Comparison of ENCODE assay signal across 8 mouse cellular contexts in the genomic region with DNA sequence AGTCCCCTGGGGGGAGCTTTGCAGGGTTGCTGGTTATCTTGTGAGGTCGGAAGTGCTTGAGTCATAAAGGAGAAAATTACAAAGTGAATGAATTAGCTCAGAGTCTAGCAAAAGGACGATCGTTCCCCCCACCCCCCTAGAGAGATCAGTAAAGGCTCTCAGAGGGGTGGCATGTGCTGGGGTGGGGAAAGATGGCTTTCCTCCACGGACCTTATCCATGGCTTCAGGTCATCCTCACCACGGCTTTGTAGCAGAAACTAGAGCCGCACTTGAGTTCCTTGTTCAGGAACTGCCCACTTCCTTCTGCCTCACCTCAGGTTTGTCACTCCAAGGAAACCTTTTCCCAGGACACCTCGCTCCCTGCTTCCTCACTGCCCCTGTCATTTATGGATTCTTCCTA. TPM values are rescaled to one million over a fixed set of nuclear protein-coding genes. Genes with fewer than 3 reads are reported as not detected.
DNase-seq lines count a peak whose midpoint lies in the region; ATAC-seq and TF ChIP-seq lines count a peak whose summit lies in the region.

A gene (minus strand): TSS at position 101 of the 400 bp plus-strand sequence.

- intact Hi-C loops in gastrocnemius, postnatal 36 days (cut with DNase I): loop anchor here (5.0 kb wide), 1 partner anchor 36 kb away; a partner anchor contains a TSS

- H3K27ac ChIP-seq in kidney, embryonic 16.5 days (ENCODE audit: low read length): no peak within 1 kb of the TSS
- H3K27ac ChIP-seq in intestine, postnatal 0 days (ENCODE audit: low read depth, low read length): no peak within 1 kb of the TSS
- no peak within 1 kb of the TSS for H3K27ac ChIP-seq in midbrain, embryonic 11.5 days (ENCODE audit: low read depth, low read length)

- no peak for DNase-seq in kidney, adult 9 months
- no peak for DNase-seq in adrenal gland, postnatal 36 days
- no peak for DNase-seq in gastrocnemius, postnatal 36 days
- DNase-seq in midbrain, embryonic 11.5 days (ENCODE audit: low spot score, missing footprints): no peak
- no peak for DNase-seq in cerebellum, adult 9-11 months
- DNase-seq in spleen, postnatal 36 days (ENCODE audit: low spot score in 2 of 2): no peak

- no peak within 1 kb of the TSS for H3K4me2 ChIP-seq in kidney, embryonic 16.5 days (replicated peaks; ENCODE audit: low read depth, low read length)
- H3K4me2 ChIP-seq in intestine, postnatal 0 days (replicated peaks; ENCODE audit: low read depth): no peak within 1 kb of the TSS
- H3K4me2 ChIP-seq in midbrain, embryonic 11.5 days: no peak within 1 kb of the TSS

- no peaks in the 10 kb centered on the region for H3K27me3 ChIP-seq in kidney, embryonic 16.5 days (ENCODE audit: insufficient read depth, low read length)
- no peaks in the 10 kb centered on the region for H3K27me3 ChIP-seq in intestine, postnatal 0 days (replicated peaks; ENCODE audit: control insufficient read depth, insufficient read depth, low read length)
- H3K27me3 ChIP-seq in midbrain, embryonic 11.5 days (ENCODE audit: control insufficient read depth, insufficient read depth, low read length): no peaks in the 10 kb centered on the region

- no peak for ATAC-seq in kidney, embryonic 16.5 days (ENCODE audit: low FRiP score, low TSS enrichment)
- ATAC-seq in intestine, postnatal 0 days: no peak
- ATAC-seq in midbrain, embryonic 11.5 days (ENCODE audit: low FRiP score): no peak

- no peaks in the 10 kb centered on the region for H3K36me3 ChIP-seq in kidney, embryonic 16.5 days (ENCODE audit: insufficient read depth, low read length)
- H3K36me3 ChIP-seq in intestine, postnatal 0 days (ENCODE audit: control insufficient read depth, insufficient read depth): no peaks in the 10 kb centered on the region
- no peaks in the 10 kb centered on the region for H3K36me3 ChIP-seq in midbrain, embryonic 11.5 days (ENCODE audit: control insufficient read depth, insufficient read depth, low read length)

- H3K9ac ChIP-seq in kidney, embryonic 16.5 days (replicated peaks; ENCODE audit: low read length): no peak within 1 kb of the TSS
- H3K9ac ChIP-seq in intestine, postnatal 0 days (ENCODE audit: low read depth, low read length): no peak within 1 kb of the TSS
- H3K9ac ChIP-seq in midbrain, embryonic 11.5 days (ENCODE audit: low read length): no peak within 1 kb of the TSS

- H3K4me3 ChIP-seq in kidney, embryonic 16.5 days (ENCODE audit: low read length): no peak within 1 kb of the TSS
- no peak within 1 kb of the TSS for H3K4me3 ChIP-seq in intestine, postnatal 0 days (ENCODE audit: low read depth, low read length)
- H3K4me3 ChIP-seq in midbrain, embryonic 11.5 days (ENCODE audit: low read depth, low read length): no peak within 1 kb of the TSS

- no peak for TF ChIP-seq CTCF in intestine, postnatal 0 days (IDR thresholded peaks at IDR 0.05; ENCODE audit: low read depth)

- H3K9me3 ChIP-seq in kidney, embryonic 16.5 days (ENCODE audit: low read length): no peaks in the 10 kb centered on the region
- H3K9me3 ChIP-seq in intestine, postnatal 0 days (ENCODE audit: control insufficient read depth): no peaks in the 10 kb centered on the region
- H3K9me3 ChIP-seq in midbrain, embryonic 11.5 days (ENCODE audit: control insufficient read depth, low read length): no peaks in the 10 kb centered on the region

- 40% methylated on average over 7 of the region's 7 CpGs for WGBS in kidney, embryonic 16.5 days
- WGBS in intestine, postnatal 0 days: 42% methylated on average over 7 of the region's 7 CpGs
- WGBS in midbrain, embryonic 11.5 days: 62% methylated on average over 7 of the region's 7 CpGs

- no peaks in the 10 kb centered on the region for H3K4me1 ChIP-seq in kidney, embryonic 16.5 days (ENCODE audit: insufficient read depth, low read length)
- no peaks in the 10 kb centered on the region for H3K4me1 ChIP-seq in intestine, postnatal 0 days (replicated peaks; ENCODE audit: control insufficient read depth, insufficient read depth, low read length)
- H3K4me1 ChIP-seq in midbrain, embryonic 11.5 days (ENCODE audit: control insufficient read depth, insufficient read depth, low read length): peaks cover 11% of the 10 kb centered on the region; the same call in 1 of the 2 replicates

RNA-seq across cellular contexts. Expression of the gene that starts here (rescaled TPM):
- 361 and 372 TPM in 2 replicates for polyA plus RNA-seq in kidney, embryonic 16.5 days (2015; fragmentation: Nextera tagmentation; extraction: Ambion mirVana)
- 100 to 1,000 TPM; 181 to 214 TPM for total RNA-seq in adrenal gland, postnatal 36 days (2021)
- 10 to 100 TPM; 67.1 to 75.1 TPM for total RNA-seq in gastrocnemius, postnatal 36 days (2021)
- 237 and 238 TPM in 2 replicates for polyA plus RNA-seq in intestine, postnatal 0 days (2015; fragmentation: Nextera tagmentation; extraction: Ambion mirVana)
- 385 and 386 TPM in 2 replicates for polyA plus RNA-seq in midbrain, embryonic 11.5 days (2014; fragmentation: Nextera tagmentation; extraction: Ambion mirVana)
